Mouse (Mus musculus) heart, postnatal 25 days (tissue): ENCODE results near the gene Defb43. TPM values are rescaled to one million over a fixed set of nuclear protein-coding genes. Genes with fewer than 3 reads are reported as not detected.
A peak's percentile ranks its signal among the peaks of the same experiment; 100 is the strongest.

Experiments used
- DNase-seq: peaks from one replicate; pipeline ENCODE4 v3.0.0; 2022; ENCODE audit warnings: low spot score
- intact Hi-C: fragments of 180-260 bp; cut with DNase I; formaldehyde crosslinking; loops from one replicate; pipeline ENCODE4 v1.15.1; 2025
- total RNA-seq, 2 experiments: library from RNA; stranded (reverse); gene quantifications; 2 replicates each; pipeline ENCODE4 v1.2.3; 2021

Defb43 gene
- not detected for total RNA-seq

DNA sequence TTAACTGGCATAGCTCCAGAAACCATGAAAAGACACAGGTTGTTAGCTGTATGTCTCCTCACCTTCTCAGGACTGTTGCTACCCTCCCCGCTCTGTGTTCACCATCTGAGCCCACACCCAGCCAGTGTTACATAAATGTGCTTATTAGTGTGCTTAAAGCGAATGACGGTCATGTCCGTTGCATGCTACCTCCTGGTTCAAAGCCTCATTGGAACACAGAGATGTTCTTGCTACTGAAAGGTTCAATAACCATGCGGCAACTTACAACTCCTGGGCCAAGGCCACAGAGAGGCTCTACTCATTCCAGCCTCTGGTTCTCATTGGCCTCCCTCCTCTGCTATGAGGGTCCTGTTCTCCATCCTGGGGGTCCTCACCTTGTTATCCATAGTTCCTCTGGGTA lies at the start of gene Defb43:
Defb43 (plus strand) TSS at position 301 of the 400 bp plus-strand sequence.
- intact Hi-C loops = no loop called here
- DNase-seq = no peak

GRCm38 (mm10) chr14:62963632-62964031 lies 47.9 kb upstream of the Defb43 start:
- intact Hi-C loops = no loop called here
- DNase-seq = no peak

GRCm38 (mm10) chr14:62965342-62965741 lies 46.2 kb upstream of the Defb43 start:
- no peak for DNase-seq
- intact Hi-C loops = no loop called here

- DNase-seq = no peak
- intact Hi-C loops = no loop called here
These were observed 45.6 kb upstream of the Defb43 start for GRCm38 (mm10) chr14:62965811-62966520.

DNA sequence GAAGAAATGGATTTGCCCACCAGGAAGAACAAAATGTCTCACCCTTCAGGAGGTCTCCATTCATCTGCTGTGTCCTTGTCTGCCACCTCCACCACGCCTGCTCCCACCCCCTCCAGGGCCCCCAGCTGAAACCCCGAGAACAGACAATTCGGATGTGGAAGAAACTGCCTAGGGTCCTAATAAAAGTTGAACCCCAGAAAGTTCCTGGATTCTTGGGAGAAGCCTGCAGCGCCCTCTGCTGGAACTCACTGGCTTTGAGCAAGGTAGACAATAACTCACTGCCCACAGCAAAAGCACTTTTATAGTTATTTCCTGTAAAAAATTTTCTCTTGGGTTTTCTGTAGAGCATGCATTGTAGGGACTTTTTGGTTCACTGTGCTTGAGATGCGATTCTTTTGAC lies 36.5 kb upstream of the Defb43 start:
- peak; percentile 33 for DNase-seq
- intact Hi-C loops = loop anchor here (2.0 kb wide), 1 partner anchor 482 kb away; no protein-coding TSS in a partner anchor

DNA sequence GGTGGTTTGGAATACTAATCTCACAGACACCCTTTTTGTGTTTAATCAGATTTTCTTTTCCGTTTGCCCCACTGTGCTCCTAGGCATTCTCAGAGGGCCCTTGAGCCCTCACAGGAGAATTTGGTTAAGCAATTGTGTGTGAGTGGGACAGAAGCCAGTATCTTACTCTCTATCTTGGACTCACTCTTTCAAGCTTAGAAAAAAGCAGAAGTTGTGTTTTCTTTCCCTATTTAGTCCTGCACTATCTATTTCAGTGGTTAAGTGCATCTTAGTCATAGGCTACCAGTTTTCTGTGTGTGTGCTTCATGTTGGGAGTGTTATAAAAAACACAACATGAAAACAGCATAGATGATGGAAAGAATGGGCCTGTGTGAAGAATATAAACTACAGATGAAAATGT lies 31.8 kb upstream of the Defb43 start:
- no peak for DNase-seq
- intact Hi-C loops = no loop called here

DNA sequence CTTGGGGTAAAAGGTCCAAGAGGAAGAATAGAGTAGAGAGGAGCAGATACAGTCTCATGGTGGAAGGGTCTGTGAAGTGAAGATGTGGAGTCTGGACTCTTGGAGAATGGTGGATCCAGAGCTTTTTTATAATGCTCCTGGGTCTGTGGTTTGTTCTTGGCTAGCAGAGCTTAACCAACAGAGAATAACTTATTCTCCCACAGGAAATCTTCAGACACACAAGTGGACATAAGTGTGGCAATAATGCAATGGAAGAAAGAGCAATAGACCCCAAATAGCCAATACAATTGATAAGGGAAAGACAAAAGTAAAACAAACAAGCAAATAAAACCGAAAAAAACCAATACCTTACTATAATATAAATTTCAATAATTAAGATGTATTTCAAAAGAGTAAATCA lies 27.2 kb upstream of the Defb43 start, which contains the start of gene Defb48:
Defb48 (minus strand) TSS at position 101 of the 400 bp plus-strand sequence.
- no peak for DNase-seq
- intact Hi-C loops = no loop called here

- no peak for DNase-seq
- intact Hi-C loops = no loop called here
These were observed 20.3 kb upstream of the Defb43 start for GRCm38 (mm10) chr14:62991271-62991670.

DNA sequence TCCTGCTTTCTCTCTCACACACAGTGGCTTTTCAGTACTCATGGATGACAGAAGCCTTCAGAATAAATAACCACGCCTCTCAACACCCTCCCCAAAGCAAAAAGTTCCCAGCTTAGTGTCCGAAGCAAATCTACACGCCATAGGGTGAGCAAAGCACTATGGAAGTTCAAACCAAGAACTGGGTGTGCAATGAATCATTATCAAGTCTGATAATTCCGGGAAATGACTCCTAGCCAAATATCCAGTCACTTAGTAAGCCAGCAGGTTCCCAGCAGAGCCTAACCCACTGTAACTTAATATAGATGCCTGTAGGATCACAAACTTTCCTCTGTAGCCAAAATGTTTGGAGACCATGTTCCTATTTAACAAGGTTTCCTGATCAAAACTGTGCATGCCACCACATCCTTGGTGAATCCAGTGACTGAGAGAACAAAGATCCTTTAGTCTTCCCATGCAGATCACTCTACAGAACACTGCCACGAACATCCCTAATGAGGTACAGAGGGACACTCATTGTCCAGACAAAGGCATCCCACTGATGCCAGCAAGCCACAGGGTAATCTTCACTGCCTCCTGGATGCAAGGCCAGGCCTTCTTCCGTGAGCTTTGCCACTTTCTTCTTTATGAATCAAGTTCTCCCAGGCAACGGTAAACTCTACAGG lies 19.6 kb upstream of the Defb43 start:
- intact Hi-C loops = no loop called here
- no peak for DNase-seq

DNA sequence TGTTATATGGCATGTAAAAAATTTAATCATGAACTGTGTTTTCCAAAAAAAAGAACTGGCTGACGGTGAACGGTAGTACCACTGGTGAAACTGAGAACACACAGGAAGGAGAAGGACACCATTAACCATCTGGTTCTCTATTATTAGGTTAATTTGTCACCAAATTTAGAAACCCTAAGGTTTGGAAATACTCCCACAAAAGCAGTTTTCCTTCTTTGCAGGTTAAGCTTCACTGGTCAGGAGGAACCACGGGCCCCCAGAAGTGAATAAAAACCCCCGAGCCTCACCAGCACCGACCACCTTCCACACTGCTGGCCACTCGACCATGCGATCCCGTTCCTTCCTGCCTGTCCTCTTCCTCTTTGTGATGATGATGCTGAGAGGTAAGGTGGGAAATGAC lies 13.8 kb upstream of the Defb43 start, which contains the start of gene Defb47:
Defb47 (plus strand) TSS at position 301 of the 400 bp plus-strand sequence.
- intact Hi-C loops = no loop called here
- DNase-seq = no peak

DNA sequence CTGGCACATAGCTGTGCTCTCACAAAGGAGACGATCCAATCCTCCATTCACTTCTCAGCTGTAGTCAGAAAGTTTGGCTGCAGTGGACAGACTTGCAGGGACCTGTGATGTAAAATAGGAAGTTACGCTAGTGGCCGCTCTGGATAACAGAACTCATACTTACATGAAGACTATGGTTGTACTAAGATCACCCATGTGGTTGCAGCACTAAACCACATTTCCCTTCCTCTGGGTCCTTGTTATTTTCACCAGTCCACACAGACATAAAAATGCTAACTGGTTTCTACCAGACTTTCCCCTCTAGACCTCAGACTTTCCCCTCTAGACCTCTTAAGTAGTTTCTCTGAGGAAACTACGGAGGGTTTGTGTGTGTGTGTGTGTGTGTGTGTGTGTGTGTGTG lies 12.6 kb upstream of the Defb43 start:
- intact Hi-C loops = no loop called here
- no peak for DNase-seq

DNA sequence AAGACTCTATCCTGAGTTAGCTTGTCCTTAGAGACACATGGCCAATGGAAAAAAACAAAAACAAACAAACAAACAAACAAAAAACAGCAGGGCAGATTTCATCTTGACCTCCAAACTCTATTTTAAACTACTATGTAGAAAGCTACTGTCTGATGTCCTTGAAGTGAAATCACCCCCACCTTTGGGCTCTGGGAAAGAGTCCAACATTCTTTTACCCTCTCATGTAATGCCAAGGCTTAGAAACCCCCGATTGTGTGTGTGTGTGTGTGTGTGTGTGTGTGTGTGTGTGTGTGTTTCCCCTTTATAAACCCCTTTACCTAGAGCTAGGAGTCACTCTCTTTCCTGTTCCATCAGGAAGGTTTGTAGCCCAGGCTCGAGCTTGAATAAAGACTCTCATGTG lies 9.0 kb upstream of the Defb43 start:
- intact Hi-C loops = no loop called here
- no peak for DNase-seq

DNA sequence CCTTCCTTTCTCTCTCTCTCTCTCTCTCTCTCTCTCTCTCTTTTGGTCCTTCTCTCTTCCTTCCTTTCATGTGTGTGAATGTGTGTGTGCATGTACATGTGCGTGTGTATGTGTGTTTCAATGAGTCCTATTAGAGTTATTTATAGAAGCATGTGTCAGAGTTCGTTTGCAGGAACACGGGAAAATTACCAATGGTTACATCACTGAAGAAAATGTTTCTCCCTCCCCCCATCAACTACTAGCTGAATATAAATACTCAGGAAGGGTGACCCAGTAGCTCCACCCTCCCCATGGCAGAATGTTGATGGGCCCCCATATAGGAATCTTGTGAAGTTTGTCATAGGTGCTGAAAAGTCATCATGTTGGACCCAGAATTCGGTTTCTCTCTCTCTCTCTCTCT lies 1.5 kb downstream of the Defb43 start:
- no peak for DNase-seq
- intact Hi-C loops = no loop called here

DNA sequence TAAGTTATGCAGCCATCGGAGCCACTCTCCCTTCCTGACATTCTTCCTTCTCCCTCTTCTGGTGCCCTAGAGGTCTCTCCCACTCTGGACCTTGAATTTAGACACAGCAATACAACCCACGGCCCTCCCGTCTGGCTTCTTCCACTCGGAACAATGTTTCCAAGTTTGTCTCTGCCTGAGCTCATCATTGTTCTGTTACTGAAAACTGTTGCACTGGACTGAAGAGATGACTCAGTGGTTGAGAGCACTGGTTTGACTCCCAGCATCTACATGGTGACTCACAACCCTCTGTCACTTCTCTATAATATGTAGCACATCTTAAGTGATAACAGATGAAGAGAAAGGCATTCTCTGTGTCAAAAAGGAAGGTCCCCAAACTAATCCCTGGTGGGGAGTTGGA lies 3.1 kb downstream of the Defb43 start:
- intact Hi-C loops = no loop called here
- no peak for DNase-seq

DNA sequence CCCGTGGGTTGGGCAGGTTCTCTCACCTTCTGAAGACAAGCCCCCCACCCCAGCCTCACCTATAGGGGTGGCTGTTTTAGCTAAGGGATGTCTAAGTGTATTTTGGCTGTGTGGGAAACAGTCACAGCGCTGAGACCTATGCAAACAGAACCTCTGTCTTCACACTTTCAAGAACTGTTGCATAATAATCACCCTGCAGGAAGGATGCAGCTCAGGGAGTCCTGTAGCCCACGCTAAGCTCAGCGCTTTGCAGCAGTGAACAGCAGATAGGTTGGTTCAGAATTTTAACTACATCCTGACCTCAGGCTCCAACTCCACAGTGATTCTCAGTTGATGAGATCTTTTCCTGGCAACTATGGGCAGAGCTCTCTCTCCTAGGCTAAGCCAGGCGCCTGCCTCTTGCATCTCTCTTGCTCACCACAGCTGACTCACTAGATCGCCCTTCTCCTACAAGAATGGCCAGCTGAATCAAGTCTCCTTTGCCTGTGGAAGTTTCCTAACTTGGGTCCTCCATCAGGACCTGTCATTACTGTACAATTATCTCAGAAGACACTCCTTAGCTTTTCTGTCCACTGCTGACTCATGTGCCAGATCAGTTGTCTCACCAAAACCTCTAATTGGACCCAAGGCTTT lies 9.1 kb downstream of the Defb43 start:
- no peak for DNase-seq
- intact Hi-C loops = no loop called here

DNA sequence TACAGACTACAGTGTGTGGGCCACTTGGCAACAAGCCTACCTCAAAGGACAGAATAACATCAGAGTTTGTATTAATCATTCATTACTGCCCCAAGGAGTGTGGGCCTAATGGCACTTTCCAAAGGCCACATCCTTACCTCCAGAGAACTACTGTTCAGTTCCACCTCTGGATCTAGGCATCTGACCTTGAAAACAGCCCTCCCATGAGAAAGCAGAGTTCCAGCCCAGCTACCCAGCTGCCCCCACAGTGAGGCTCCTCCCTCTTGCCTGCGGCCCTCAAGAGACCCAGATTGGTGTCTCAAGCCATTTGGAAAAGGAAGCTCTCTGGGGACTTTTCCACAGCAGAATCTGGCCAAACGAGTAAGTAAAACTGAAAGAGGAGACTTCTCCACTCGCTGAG lies 35.1 kb downstream of the Defb43 start, which contains the start of gene Defb42:
Defb42 (plus strand) TSS at position 301 of the 400 bp plus-strand sequence.
- intact Hi-C loops = no loop called here
- no peak for DNase-seq

- intact Hi-C loops = no loop called here
These were observed 38.4 kb downstream of the Defb43 start, which contains the start of gene Defb30 for GRCm38 (mm10) chr14:63049910-63050370. Defb30 (minus strand) TSS chr14:63049960.

GRCm38 (mm10) chr14:63050769-63051168 lies 39.2 kb downstream of the Defb43 start:
- DNase-seq = peak; percentile 33
- intact Hi-C loops = no loop called here

More at GRCm38 (mm10) chr14:63049910-63050370, 38.4 kb downstream of the Defb43 start, which contains the start of gene Defb30:
- no peak for DNase-seq

DNA sequence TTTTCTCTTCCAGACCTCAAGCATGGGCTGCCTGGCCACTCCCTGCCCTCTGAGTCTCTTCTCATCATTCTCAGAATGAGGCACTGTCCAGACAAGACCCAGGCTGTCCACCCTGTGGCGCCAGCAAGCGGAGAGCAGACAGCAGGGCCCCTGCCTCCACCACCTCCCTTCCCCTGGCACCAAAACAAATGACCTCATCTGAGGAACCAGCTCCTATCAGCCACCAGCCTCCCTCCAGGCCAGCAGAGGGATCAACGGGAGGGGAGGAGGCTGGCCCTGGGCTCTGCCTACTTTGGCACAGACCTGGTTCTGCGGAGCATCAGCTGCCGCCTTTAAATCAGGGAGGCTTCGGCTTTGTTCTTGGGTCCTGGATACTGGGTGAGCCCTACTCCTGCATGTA lies 43.2 kb downstream of the Defb43 start:
- peak; percentile 75 for DNase-seq
- intact Hi-C loops = no loop called here

DNA sequence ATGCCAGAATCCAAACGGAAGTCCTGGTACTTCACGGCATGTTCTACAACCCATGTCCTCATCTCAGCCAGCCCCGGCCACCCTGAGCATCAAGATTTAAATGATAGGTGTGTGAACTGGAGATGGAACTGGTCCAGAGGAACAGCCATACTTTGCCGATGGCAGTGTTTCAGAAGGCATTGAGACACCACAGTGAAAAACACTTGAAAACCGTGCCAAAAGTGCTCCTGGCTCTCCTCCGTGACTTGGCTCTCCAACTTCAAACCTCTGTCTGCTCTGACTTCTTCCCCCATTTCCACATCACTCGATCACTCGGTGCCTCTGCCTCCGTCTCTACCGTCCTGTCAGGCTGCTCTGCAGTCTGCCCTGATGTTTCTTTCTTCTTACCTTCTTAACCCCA lies 48.8 kb downstream of the Defb43 start:
- DNase-seq = no peak
- intact Hi-C loops = no loop called here

- intact Hi-C loops = no loop called here
- DNase-seq = no peak
These were observed 50.6 kb downstream of the Defb43 start for GRCm38 (mm10) chr14:63062184-63062583.
